Mouse (Mus musculus) cerebellum, postnatal 36 days (tissue): Measurements from ENCODE around the gene Clstn1.

Experiments
- DNase-seq, 2 experiments: peaks; one replicate each; pipeline ENCODE4 v3.0.0; 2021 to 2022; ENCODE audit warnings: mixed read lengths in 2 of 2

The Clstn1 gene

GRCm38 (mm10) chr4:149586044-149586782 lies at the start of gene Clstn1:
Gene Clstn1, plus strand, starts transcription at chr4:149586468.
- DNase-seq = peak; percentile 75 to 83

GRCm38 (mm10) chr4:149539441-149539840 lies 46.8 kb upstream of the Clstn1 start:
- no peak for DNase-seq

GRCm38 (mm10) chr4:149541935-149542334 lies 44.3 kb upstream of the Clstn1 start:
- no peak for DNase-seq

GRCm38 (mm10) chr4:149542431-149542830 lies 43.8 kb upstream of the Clstn1 start:
- DNase-seq = no peak

- peak; percentile 85 to 96 for DNase-seq
These were observed 43.2 kb upstream of the Clstn1 start for GRCm38 (mm10) chr4:149542927-149543553.

- peak; percentile 39 to 41 for DNase-seq
These were observed 41.4 kb upstream of the Clstn1 start for GRCm38 (mm10) chr4:149544892-149545291.

- DNase-seq = no peak
These were observed 39.3 kb upstream of the Clstn1 start for GRCm38 (mm10) chr4:149546797-149547444.

GRCm38 (mm10) chr4:149547523-149547922 lies 38.7 kb upstream of the Clstn1 start:
- no peak for DNase-seq

- DNase-seq = peak; percentile 84 to 95
These were observed 36.9 kb upstream of the Clstn1 start for GRCm38 (mm10) chr4:149549221-149549925.

- no peak for DNase-seq
These were observed 35.4 kb upstream of the Clstn1 start for GRCm38 (mm10) chr4:149550866-149551265.

GRCm38 (mm10) chr4:149551696-149552095 lies 34.6 kb upstream of the Clstn1 start:
- no peak for DNase-seq

GRCm38 (mm10) chr4:149553834-149554233 lies 32.4 kb upstream of the Clstn1 start:
- DNase-seq = no peak

- DNase-seq = no peak
These were observed 30.2 kb upstream of the Clstn1 start for GRCm38 (mm10) chr4:149556111-149556510.

- DNase-seq = no peak
These were observed 28.4 kb upstream of the Clstn1 start for GRCm38 (mm10) chr4:149557905-149558304.

- DNase-seq = no peak
These were observed 27.9 kb upstream of the Clstn1 start for GRCm38 (mm10) chr4:149558389-149558788.

- no peak for DNase-seq
These were observed 24.9 kb upstream of the Clstn1 start for GRCm38 (mm10) chr4:149561392-149561791.

- DNase-seq = peak; percentile 77 to 80
These were observed 24.0 kb upstream of the Clstn1 start for GRCm38 (mm10) chr4:149561986-149562904.

- DNase-seq = peak; percentile 67
These were observed 23.3 kb upstream of the Clstn1 start for GRCm38 (mm10) chr4:149562905-149563347.

- no peak for DNase-seq
These were observed 22.3 kb upstream of the Clstn1 start for GRCm38 (mm10) chr4:149563941-149564361.

- peak; percentile 86 to 88 for DNase-seq
These were observed 21.5 kb upstream of the Clstn1 start for GRCm38 (mm10) chr4:149564452-149565407.
